Mouse (Mus musculus) neural tube, embryonic 15.5 days (tissue): ENCODE measurements at regions not wholly inside any gene's neighbourhood (a gene's known extent, or its start where the extent isn't known, plus 50 kb on each side); places are given as distances from the start of the nearest gene placed in this dataset.
"Not testable (repeated sequence)": the region's sequence is repeated elsewhere in the genome, so short reads cannot be mapped to it uniquely, and the experiment has no call there.

Source experiments
- ATAC-seq: fragments of 200-750 bp; cut with Nextera tagmentation; 2 replicates; pipeline ENCODE4 v1.8.0; 2017; ENCODE audit warnings: mild to moderate bottlenecking, moderate TSS enrichment, moderate library complexity; ENCODE audit not compliant: low FRiP score
- H3K27ac ChIP-seq: fragments of 300-500 bp; sonication (generic); replicated peaks from 2 replicates; pipeline ENCODE4 v1.5.1; 2015; ENCODE audit warnings: mild to moderate bottlenecking, inconsistent platforms
- H3K27me3 ChIP-seq: fragments of 300-500 bp; sonication (generic); replicated peaks from 2 replicates; pipeline ENCODE4 v1.6.1; 2015; ENCODE audit warnings: inconsistent platforms
- H3K36me3 ChIP-seq: fragments of 300-500 bp; sonication (generic); 2 replicates; pipeline ENCODE4 v1.6.1; 2015; ENCODE audit warnings: inconsistent platforms
- H3K4me1 ChIP-seq: fragments of 300-500 bp; sonication (generic); 2 replicates; pipeline ENCODE4 v1.6.1; 2015; ENCODE audit warnings: inconsistent platforms
- H3K4me2 ChIP-seq: fragments of 300-500 bp; sonication (generic); 2 replicates; pipeline ENCODE4 v1.6.1; 2015; ENCODE audit warnings: inconsistent platforms, mild to moderate bottlenecking, moderate library complexity
- H3K4me3 ChIP-seq: fragments of 300-500 bp; sonication (generic); replicated peaks from 2 replicates; pipeline ENCODE4 v1.5.1; 2015; ENCODE audit warnings: mild to moderate bottlenecking, inconsistent platforms
- H3K9ac ChIP-seq: fragments of 300-500 bp; sonication (generic); replicated peaks from 2 replicates; pipeline ENCODE4 v1.6.1; 2015; ENCODE audit warnings: mild to moderate bottlenecking, inconsistent platforms
- H3K9me3 ChIP-seq: fragments of 300-500 bp; sonication (generic); replicated peaks from 2 replicates; pipeline ENCODE4 v1.6.1; 2016; ENCODE audit warnings: inconsistent platforms
- WGBS: fragments of 180-500 bp; shearing (Covaris S2); methylation state at CpG from one replicate; pipeline ENCODE4 v1.1.7; 2015; ENCODE audit warnings: mixed read lengths; 5-methylcytosine and 5-hydroxymethylcytosine counted together

DNA sequence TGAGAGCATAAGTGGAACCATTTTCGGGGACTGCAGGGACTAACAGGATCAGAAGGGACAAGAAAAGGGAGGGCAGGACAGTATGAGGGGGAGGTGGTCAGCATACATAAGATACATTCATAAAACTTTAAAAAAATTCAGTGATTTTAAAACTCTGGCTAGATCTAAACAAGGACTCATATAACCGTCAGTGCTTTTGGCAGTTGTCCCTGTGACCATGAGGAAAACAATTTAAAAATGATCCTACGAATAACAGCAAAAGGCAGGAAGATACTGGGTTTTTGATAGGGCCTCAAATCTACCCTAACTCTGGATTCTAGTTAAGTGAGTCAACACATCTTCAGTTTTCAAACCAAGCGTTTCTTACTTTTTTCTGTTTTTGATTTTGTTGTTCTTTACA is 106.9 kb upstream of the Eif4g2 start:
- no peak overlapping the region for H3K4me3 ChIP-seq
- 0 out of 2 replicates have a peak, but pooled peaks cover 5% of the 10 kb centered on the region for H3K4me1 ChIP-seq
- no peak overlapping the region for H3K4me2 ChIP-seq
- H3K27ac ChIP-seq = no peak overlapping the region
- no peaks in the 10 kb centered on the region for H3K9me3 ChIP-seq
- H3K36me3 ChIP-seq = no peaks in the 10 kb centered on the region
- WGBS = 91% methylated on average over 4 of the region's 4 CpGs
- no peaks in the 10 kb centered on the region for H3K27me3 ChIP-seq
- no peak overlapping the region for H3K9ac ChIP-seq
- no peak for ATAC-seq

DNA sequence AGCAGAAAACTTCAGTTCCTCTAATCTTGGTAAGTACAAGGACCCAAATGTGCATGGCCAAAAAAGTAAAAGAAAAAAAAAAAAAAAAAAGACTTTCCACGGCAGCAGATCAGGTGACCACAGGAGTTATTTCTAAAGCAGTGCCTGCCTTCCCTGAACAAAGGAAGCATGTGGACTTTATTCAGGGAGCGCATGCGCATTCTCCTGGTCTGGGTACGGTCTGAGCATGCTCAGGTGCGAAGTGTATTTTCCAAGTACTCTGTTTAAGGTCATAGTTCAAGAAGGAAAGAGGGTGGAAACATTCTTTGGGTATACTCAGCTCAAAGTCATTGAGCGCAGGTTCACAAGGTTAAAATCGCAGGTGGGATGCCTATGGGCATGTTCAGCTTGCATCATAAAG is 103.1 kb upstream of the Eif4g2 start:
- no peak for ATAC-seq
- Histone ChIP-seq H3K36me3 (no peaks in the 10 kb centered on the region), H3K9me3 (no peaks in the 10 kb centered on the region), H3K9ac (no peak overlapping the region), H3K27me3 (no peaks in the 10 kb centered on the region), H3K4me1 (0 out of 2 replicates have a peak, but pooled peaks cover 5% of the 10 kb centered on the region), H3K27ac (no peak overlapping the region), H3K4me2 (no peak overlapping the region), H3K4me3 (no peak overlapping the region)
- WGBS = 92% methylated on average over 7 of the region's 7 CpGs

DNA sequence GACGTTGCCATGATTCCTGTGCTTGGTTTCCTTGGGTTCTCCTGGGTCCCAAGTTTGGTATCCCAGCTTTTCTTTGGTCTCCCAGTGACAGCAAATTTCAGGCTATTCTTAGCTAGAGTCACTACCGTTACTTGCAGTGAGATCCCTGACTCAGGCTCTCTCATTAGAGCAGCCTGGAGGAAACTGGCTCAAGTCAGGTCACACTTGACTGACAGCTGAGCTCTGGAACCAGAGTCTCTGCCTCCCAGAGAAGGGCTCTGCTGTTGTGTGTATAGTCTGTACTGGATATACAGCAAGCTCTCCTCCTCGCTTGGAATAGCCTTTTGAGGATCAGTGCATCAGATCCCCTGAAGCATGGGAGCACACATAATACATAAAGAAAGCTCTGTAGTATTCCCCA is 100.7 kb upstream of the Eif4g2 start:
- no peaks in the 10 kb centered on the region for H3K9me3 ChIP-seq
- no peak overlapping the region for H3K4me2 ChIP-seq
- H3K27me3 ChIP-seq = no peaks in the 10 kb centered on the region
- no peak overlapping the region for H3K27ac ChIP-seq
- H3K4me1 ChIP-seq = peaks cover 8% of the 10 kb centered on the region; the same call in 1 of the 2 replicates
- no peaks in the 10 kb centered on the region for H3K36me3 ChIP-seq
- H3K4me3 ChIP-seq = no peak overlapping the region
- H3K9ac ChIP-seq = no peak overlapping the region
- WGBS = 72% methylated on average over 3 of the region's 3 CpGs
- ATAC-seq = no peak

DNA sequence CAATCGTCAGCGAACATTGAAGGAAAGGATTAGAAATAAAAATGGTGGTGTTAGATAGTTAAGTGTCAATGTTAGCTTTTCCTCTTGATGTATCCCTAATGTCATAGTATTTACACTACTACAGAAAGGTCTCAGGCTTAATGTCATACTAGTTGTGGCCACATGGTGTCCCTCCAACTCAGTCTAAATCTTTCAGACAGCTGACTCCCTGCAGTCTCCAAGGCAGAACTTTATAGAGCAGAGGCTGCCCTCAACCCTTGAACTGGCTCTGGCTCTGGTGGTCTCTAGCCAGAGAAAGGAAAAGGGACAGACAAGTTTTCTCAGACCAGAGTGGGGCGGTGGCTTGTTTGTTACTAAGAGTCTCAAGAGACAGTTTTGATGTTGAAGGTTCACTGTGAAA is 99.5 kb upstream of the Eif4g2 start:
- no peak overlapping the region for H3K9ac ChIP-seq
- H3K4me2 ChIP-seq = no peak overlapping the region
- WGBS = 78% methylated on average over 3 of the region's 3 CpGs
- H3K4me1 ChIP-seq = peaks cover 8% of the 10 kb centered on the region; the same call in 1 of the 2 replicates
- no peaks in the 10 kb centered on the region for H3K9me3 ChIP-seq
- H3K27ac ChIP-seq = no peak overlapping the region
- H3K27me3 ChIP-seq = no peaks in the 10 kb centered on the region
- peak; percentile 59; the same call in 1 of the 2 replicates for ATAC-seq
- no peaks in the 10 kb centered on the region for H3K36me3 ChIP-seq
- H3K4me3 ChIP-seq = no peak overlapping the region

DNA sequence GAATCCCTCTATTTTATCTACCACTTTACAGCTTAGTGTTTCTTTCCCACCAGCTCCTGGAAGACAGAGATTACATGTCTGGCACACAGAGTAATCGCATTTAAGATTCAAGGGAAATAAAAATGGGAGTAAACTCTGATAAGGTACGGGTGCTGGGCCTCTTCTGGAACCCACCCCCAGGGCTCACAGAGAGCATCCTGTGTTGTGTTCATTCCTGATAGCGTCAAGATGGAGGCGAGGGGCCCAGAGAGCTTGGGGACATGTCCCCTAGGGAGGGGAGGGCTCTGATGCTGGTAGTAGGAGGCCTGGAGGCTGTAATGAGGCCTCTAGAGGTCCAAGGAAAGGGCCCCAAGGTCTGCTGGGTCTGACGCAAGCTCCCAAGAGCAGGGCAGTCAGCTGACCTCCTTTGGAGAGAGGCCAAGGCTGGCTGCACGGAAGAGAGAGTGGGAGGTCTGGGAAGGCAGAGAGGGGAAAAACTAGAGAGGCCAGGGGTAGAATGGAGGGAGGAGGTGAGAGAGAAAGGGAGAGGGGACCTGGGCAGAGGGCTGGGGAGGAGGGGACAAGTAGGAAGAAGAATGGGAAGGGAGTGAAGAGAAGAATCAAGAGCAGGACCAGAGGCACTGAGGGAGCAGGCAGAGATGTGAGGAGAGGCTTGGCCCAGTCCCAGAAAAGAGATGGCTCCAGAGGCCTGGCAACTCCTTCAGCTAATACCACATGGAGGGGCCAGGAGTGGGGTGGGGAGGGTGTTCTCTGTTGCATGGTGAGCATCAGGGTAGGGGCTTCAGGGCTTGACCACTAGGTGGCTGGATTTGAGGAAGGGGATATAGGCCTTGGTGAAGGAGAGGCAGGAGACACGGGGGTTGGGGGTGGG is 96.8 kb upstream of the Eif4g2 start:
- 62% methylated on average over 7 of the region's 7 CpGs for WGBS

DNA sequence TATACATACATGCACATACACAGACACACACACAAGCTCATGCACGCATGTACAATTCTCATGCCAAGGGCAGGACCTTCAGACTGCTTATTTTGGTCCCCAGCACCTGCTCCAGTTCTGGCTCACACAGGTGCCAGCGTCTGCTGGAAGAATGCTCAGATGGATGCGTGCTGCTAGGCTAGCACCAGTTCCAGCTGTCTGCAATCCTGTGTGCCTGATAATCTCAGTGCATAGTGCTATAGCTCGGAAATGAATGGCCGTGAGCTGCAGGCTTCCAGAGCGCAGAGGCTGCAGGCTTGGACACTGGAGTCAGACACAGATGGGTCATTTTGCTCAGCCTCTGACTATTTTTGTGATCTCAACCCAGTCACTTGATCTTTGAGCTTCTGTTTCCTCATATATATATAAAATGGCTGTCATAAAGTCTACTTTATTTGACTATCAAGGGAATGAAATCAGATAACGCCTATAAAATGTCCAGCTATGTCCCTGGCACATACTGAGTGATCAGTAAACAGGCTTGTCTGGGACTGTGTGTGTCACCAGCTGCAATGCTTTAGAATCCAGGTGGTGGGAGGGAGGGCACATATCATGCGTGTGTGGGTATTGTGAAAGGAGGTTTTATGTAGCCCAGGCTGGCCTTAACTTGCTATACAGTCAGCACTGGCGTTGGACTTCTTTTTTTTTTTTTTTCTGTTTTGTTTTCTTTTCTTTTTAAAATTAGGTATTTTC is 91.7 kb upstream of the Eif4g2 start:
- Histone ChIP-seq H3K27me3 (no peaks in the 10 kb centered on the region), H3K4me1 (peaks cover 2% of the 10 kb centered on the region; the same call in 1 of the 2 replicates), H3K36me3 (no peaks in the 10 kb centered on the region), H3K4me3 (no peak overlapping the region), H3K4me2 (no peak overlapping the region), H3K9me3 (no peaks in the 10 kb centered on the region), H3K27ac (peak overlapping the region; percentile 41), H3K9ac (no peak overlapping the region)
- 79% methylated on average over 9 of the region's 9 CpGs for WGBS
- ATAC-seq = no peak

More for the DNA sequence above, 96.8 kb upstream of the Eif4g2 start:
- Histone ChIP-seq H3K36me3 (no peaks in the 10 kb centered on the region), H3K4me2 (no peak overlapping the region), H3K4me3 (no peak overlapping the region), H3K4me1 (peaks cover 8% of the 10 kb centered on the region; the same call in 1 of the 2 replicates), H3K9me3 (no peaks in the 10 kb centered on the region), H3K27ac (no peak overlapping the region), H3K27me3 (no peaks in the 10 kb centered on the region), H3K9ac (no peak overlapping the region)
- ATAC-seq = no peak

DNA sequence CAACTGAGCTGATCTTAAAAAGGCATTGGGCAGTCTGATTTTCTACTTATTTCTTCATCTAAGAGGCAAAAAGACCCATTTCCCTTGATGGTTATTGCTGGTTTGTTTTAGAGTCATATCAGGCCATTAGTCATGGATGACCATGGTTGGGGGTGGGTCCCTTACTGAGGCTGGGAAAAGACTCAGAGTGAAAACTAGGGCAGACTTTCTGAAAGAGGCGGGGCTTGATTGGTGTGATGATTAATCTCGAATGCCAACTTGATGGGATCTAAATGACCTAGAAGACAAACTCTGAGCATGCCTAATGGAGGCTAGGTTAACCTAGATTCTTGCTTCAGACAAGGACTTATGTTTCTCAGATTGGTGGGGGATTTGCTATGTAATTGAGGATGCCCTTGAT is 89.2 kb upstream of the Eif4g2 start:
- H3K9ac ChIP-seq = no peak overlapping the region
- H3K27me3 ChIP-seq = no peaks in the 10 kb centered on the region
- no peak overlapping the region for H3K4me3 ChIP-seq
- no peaks in the 10 kb centered on the region for H3K9me3 ChIP-seq
- H3K4me2 ChIP-seq = no peak overlapping the region
- H3K4me1 ChIP-seq = no peaks in the 10 kb centered on the region
- H3K36me3 ChIP-seq = no peaks in the 10 kb centered on the region
- H3K27ac ChIP-seq = no peak overlapping the region
- WGBS = 88% methylated on average over 2 of the region's 2 CpGs
- no peak for ATAC-seq

DNA sequence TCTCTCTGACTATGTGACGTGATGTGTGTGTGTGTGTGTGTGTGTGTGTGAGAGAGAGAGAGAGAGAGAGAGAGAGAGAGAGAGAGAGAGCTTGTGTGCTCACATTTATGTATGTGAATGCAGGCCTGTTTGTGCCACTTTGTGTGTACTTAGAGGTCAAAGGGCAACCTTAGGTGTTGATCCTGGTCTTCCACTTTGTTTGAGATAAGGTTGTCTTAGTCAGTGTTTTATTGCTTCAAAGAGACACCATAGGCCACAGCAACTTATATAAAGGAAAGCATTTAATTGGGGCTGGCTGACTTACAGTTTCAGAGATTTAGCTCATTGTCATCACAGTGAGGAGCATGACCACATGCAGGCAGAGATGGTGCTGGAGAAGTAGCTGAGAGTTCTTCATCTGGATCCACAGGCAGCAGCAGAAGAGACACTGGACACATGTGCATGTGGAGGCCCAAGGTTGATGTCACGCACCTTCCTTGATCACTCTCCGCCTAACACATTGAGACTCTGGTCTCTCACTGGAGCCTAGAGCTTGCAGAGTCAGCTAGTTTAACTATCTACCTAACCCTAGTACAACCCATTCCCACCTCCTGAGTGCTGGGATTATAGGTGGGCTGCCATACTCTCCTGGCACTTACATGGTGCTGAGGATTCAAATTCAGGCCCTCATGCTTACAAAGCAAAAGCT is 85.9 kb upstream of the Eif4g2 start:
- H3K4me1 ChIP-seq, H3K4me2 ChIP-seq, H3K27me3 ChIP-seq, H3K4me3 ChIP-seq, ATAC-seq, H3K9me3 ChIP-seq, H3K36me3 ChIP-seq, H3K9ac ChIP-seq, H3K27ac ChIP-seq: not testable (repeated sequence)
- WGBS = 91% methylated on average over 3 of the region's 3 CpGs

DNA sequence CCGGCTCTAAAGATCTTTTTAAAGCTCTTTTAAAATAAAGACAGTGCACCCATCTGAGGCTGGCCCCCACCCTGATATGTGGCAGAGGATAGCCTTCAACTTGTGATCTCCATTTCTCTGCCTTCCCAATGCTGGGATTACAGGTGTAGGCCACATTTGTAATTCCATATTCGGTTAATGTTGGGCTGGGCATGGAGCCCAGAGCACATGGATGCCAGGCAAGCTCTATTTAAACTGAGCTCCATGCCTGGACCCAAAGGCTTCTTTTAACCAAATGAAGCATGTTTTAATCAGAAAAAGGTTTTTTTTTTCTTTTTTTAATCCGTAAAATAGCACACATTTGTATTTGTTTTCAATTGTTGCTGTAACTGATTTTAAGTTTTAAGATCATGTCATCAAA is 82.2 kb upstream of the Eif4g2 start:
- H3K36me3 ChIP-seq = no peaks in the 10 kb centered on the region
- H3K4me2 ChIP-seq = no peak overlapping the region
- H3K4me3 ChIP-seq = no peak overlapping the region
- H3K9ac ChIP-seq = no peak overlapping the region
- ATAC-seq = no peak
- H3K27ac ChIP-seq = no peak overlapping the region
- WGBS = 82% methylated on average over 3 of the region's 3 CpGs
- H3K4me1 ChIP-seq = no peaks in the 10 kb centered on the region
- H3K9me3 ChIP-seq = no peaks in the 10 kb centered on the region
- H3K27me3 ChIP-seq = no peaks in the 10 kb centered on the region

DNA sequence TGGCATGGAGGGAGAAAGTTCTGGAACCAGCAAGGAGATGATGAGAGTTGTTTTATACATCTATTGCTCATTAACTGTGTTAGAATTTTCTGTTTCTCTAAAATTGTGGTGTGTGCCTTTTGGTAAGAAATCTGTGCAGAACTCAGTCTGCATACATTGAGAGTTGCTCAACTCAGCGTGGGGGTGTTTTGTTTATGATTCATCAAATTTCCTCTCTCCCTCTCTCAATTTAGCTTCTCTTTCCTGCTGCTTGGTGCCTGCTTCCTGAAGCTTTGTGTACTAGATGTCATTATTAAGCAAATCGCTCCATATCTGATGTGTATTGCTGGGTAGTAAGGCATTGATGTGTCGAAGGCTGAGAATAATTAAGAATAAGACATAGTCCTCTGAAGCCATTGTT is 81.4 kb upstream of the Eif4g2 start:
- H3K4me1 ChIP-seq = no peaks in the 10 kb centered on the region
- no peaks in the 10 kb centered on the region for H3K27me3 ChIP-seq
- no peak overlapping the region for H3K4me3 ChIP-seq
- no peak for ATAC-seq
- no peak overlapping the region for H3K4me2 ChIP-seq
- H3K36me3 ChIP-seq = no peaks in the 10 kb centered on the region
- H3K9ac ChIP-seq = no peak overlapping the region
- no peaks in the 10 kb centered on the region for H3K9me3 ChIP-seq
- 80% methylated on average over 3 of the region's 3 CpGs for WGBS
- no peak overlapping the region for H3K27ac ChIP-seq

DNA sequence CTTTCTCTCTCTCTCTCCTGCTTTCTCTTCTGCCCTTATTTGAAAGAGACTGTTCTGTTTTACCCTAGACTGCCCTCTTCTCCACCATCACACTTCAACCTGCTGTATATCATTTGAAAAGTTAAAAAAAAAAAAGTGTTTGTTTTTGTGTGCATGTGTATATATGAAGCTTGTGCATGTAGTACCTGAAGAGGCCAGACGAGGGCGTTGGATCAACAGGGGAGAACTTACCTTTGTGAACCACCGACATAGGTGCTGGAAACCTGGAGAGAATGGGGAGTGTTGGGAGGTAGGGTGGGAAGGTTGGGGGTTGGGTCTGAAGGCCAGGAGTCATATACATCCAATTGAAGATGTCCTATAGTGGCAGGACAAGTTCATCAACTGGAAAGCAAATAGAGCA is 81.0 kb upstream of the Eif4g2 start:
- Histone ChIP-seq H3K9me3 (no peaks in the 10 kb centered on the region), H3K4me2 (no peak overlapping the region), H3K27ac (no peak overlapping the region), H3K9ac (no peak overlapping the region), H3K36me3 (no peaks in the 10 kb centered on the region), H3K4me3 (no peak overlapping the region), H3K4me1 (no peaks in the 10 kb centered on the region), H3K27me3 (no peaks in the 10 kb centered on the region)
- ATAC-seq = no peak
- WGBS = 53% methylated on average over 3 of the region's 3 CpGs
